Mouse (Mus musculus) cerebellum, postnatal 10 days (tissue): ENCODE data around the gene Tex10.
"Not testable (repeated sequence)": the region's sequence is repeated elsewhere in the genome, so short reads cannot be mapped to it uniquely, and the experiment has no call there.

Source experiments
- DNase-seq, 2 experiments: peaks; one replicate each; pipeline ENCODE4 v3.0.0; 2021; ENCODE audit warnings: mixed read lengths in 2 of 2

Gene Tex10

GRCm38 (mm10) chr4:48472792-48473650 lies at the start of gene Tex10:
Gene Tex10 (minus strand): TSS chr4:48473459.
- peak; percentile 96 to 97 for DNase-seq

- no peak for DNase-seq
These were observed 37.6 kb upstream of the Tex10 start for GRCm38 (mm10) chr4:48510861-48511260.

GRCm38 (mm10) chr4:48492510-48492909 lies 19.3 kb upstream of the Tex10 start:
- no peak for DNase-seq

GRCm38 (mm10) chr4:48491290-48491743 lies 18.1 kb upstream of the Tex10 start:
- peak in 1 of 2 experiments; percentile 4 for DNase-seq

DNA sequence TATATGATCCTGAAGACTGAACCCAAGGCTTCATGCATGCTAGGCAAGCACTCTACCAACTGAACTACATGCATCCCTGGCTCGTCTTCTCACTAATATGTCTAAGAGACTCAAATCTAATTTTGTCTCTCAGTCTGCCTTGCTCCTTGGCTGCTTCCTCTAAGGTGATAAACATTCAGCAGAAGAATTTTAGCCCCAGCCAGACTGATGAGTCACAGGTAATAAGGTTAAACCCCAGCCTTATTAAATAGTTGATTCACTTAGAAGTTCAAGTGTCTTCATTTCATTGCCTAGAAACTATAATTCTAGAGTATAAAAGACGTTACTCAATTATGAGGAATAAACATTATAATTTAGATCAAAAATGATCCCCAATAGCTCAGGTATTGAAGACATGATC lies 15.7 kb upstream of the Tex10 start:
- no peak for DNase-seq

- peak; percentile 25 to 28 for DNase-seq
These were observed 8.0 kb upstream of the Tex10 start for GRCm38 (mm10) chr4:48481287-48481686.

DNA sequence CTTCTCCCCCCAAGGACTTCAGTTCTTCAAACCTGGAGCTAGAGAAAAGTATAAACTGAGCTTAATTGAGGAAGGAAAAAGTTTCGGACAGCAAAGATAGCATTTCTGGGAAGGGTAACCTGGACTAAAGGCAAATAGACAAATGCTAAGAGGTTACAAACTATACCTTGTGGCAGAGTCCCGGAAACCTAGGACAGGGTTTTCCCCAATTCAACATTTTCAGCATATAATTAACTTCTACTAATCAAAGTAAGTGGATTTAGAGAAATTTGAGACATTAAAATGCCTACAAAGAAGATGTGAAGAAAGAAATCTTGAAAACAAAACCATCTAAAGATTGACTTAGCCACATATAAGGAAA lies 372 bp upstream of the Tex10 start:
- DNase-seq = no peak

GRCm38 (mm10) chr4:48472052-48472791 lies 1.0 kb downstream of the Tex10 start:
- DNase-seq = no peak

GRCm38 (mm10) chr4:48470977-48471376 lies 2.3 kb downstream of the Tex10 start:
- no peak for DNase-seq

DNA sequence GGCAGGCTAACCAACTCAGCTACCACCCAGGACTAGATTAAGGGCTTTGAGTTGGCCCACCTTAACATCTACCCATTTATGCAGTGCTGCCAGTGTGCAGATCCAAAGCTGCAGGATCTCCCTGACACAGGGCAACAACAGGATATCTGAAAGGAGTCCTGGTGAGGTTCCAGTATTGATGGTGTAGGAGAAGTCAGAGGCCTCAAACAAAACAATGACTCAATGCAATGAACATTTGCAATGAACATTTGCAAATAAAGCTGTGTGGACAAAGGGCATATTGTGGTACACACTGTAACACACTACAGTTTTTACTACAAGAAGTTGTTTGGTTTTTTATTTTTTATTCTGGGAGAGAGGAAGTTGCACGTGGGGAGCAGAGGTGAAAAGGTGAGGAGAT lies 12.2 kb downstream of the Tex10 start:
- DNase-seq = no peak

GRCm38 (mm10) chr4:48458436-48458835 lies 14.8 kb downstream of the Tex10 start:
- no peak for DNase-seq

- peak in 1 of 2 experiments; percentile 16 for DNase-seq
These were observed 19.0 kb downstream of the Tex10 start for GRCm38 (mm10) chr4:48454106-48454773.

DNA sequence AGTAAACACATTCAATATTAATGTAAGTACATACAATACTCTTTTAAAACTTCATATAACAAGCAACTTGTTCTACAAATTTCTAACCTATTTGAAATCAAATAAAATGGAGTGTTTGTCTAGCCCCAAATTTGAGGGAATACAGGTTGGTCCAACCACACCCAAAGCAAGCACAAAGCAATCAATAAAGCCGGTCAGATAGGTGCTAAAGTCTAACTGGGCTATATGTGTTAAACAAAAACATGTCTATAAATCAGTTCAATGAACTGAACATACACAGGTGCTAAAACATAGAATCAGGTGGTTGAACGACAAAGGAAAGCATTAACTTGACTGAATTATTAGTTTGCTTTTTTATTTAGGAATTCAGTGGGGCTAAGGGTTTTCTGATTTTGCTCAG lies 45.2 kb downstream of the Tex10 start:
- no peak for DNase-seq

- no peak for DNase-seq
These were observed 45.8 kb downstream of the Tex10 start for GRCm38 (mm10) chr4:48427413-48427812.

GRCm38 (mm10) chr4:48423738-48424137 lies 49.5 kb downstream of the Tex10 start:
- DNase-seq = no peak

- DNase-seq = no peak
These were observed 50.6 kb downstream of the Tex10 start for GRCm38 (mm10) chr4:48422633-48423032.

DNA sequence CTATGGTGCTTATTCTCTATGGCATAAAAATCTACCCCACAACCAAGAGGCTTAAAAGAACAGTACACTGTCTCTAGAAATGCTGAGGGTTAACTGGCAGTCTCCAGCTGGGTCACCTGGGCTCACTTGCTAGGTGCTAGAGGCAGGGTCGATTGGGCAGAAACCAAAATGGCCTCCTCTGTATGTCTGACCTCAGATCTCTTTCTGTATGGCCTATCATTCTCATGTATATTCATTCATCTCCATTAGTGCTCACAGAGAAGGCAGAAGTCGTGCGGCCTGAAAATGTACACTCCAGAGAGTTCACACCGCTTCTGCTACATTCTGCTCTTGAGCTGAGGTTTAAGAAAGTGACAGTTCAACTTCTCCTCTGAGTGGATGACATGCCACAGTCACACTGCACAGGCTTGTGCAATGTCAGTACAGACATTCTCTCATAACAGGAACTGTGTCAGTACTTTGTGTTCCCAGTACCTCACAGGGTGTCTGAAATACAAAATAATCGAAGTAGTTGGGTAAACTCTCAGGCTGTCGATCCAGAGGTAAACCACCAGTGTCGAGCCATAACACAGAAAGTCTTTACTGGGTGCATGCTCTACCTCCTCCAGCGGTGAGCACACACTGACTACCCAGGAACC lies 54.3 kb downstream of the Tex10 start:
- no peak for DNase-seq

- DNase-seq = peak; percentile 28 to 40
These were observed 57.4 kb downstream of the Tex10 start for GRCm38 (mm10) chr4:48415838-48416335.

DNA sequence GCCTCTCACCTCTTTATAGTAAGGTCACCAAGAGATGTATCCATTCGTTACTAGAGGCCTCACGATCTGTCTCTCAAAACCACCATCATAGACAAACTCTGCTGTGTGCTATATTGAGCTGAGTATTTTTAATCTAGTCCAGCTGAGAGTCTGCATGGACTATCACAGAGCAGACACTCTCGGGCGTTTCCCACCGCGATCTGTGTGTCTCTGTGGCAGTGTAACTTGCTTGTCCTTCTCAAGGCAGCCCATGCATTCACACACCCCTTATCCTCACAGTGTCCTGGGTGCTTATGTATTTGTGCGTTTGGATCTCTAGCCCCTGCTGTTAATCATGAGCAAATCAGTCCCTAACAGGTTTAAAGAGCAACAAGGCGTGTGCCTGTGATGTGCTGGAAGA lies 59.8 kb downstream of the Tex10 start:
- no peak for DNase-seq

DNA sequence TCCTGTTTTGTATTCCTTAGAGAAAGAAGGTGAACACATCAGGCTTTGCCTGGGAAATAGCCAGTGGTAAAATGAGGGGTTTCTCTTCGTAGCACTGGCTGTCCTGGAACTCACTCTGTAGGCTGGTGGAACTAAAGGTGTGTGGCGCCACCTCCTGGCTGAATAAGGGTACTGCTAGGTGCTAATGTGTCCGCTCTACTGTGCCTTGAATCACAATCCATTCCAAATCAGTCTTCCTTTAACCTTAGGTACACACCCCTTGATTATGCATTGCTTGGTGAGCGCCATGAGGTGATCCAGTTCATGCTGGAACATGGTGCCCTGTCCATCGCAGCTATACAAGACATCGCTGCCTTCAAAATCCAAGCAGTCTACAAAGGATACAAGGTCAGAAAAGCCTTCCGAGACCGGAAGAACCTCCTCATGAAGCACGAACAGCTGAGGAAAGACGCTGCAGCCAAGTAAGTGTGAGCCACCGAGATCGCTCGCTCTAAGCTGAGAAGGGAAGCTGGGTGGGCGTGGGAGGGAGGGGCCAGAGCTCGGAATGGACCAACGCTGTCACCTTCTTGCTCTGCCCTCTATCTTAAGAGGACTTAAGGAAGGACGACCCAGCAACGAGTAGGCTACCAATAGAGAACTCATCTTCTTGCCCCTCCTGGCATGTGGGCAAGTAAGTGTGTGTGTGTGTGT lies 65.8 kb downstream of the Tex10 start:
- peak; percentile 73 to 77 for DNase-seq

DNA sequence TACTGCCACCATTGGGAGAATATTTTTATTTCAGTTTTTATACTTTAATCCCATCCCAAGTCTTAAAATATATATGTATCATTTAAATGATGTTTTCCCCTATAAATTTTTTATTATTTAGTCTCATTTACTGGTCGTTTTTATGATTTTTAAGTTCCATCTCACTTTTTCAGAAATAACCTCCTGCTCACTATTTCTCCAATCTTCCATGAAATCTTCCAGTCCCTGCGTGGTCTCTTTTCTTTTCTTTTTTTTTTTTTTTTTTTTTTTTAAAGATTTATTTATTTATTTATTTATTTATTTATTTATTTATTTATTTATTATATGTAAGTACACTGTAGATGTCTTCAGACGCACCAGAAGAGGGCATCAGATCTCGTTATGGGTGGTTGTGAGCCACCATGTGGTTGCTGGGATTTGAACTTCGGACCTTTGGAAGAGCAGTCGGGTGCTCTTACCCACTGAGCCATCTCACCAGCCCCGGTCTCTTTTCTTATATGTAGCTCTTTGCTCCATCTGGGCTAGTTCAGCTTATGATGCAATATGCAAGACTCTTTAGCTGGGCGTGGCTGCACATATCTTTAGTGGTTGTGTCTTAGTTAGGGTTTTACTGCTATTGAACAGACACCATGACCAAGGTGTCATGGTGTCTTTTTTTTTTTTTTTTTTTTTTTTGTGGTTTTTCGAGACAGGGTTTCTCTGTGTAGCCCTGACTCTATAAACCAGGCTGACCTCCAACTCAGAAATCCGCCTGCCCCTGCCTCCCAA lies 67.4 kb downstream of the Tex10 start:
- DNase-seq = not testable (repeated sequence)
